Mouse (Mus musculus) testis, postnatal 10 days (tissue): ENCODE measurements around the gene Grhl1.
"Not testable (repeated sequence)": the region's sequence is repeated elsewhere in the genome, so short reads cannot be mapped to it uniquely, and the experiment has no call there.

Experiments used
- DNase-seq: peaks from one replicate; pipeline ENCODE4 v3.0.0; 2021; ENCODE audit warnings: low spot score

Grhl1 gene

DNA sequence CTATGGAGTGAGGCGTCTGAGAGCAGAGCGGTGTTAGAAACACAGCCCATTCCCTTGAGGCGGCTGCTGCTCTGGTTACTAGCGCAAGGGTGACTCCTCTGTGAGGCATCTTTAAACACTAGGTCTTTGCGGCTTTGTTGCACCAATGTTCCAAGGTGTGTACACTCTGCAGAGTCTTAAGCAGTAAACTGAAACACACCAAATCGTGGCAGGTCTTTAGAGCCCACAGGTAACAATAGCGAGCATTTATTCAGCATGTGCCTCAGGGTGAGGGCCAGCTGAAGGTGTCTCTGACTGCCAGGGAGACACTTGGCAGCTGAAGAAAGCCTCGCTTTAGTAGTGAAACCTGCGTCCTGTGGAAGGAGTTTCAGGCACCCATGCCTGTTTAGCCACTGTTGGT lies 20.0 kb downstream of the Grhl1 start:
- DNase-seq, result no peak

GRCm38 (mm10) chr12:24592956-24593672 lies 21.0 kb downstream of the Grhl1 start:
- peak; percentile 75 for DNase-seq

DNA sequence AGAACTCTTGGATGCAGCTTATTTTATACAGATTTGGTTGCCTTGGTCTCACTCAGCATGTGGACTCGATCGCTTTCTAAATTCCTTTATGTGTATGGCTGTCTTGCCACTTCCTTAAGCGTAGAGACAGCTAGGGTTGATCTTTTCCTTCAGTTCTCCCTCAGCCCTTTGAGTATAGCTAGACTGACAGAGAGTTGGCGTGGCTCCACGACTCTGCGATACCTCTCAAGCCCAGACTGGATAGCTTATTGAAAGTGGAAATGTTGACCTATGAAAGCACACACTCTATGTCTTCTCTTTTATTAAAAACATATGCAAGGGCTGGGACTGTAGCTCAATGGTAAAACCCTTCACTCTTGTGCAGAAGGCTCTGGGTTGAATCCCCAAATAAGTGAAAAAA lies 25.3 kb downstream of the Grhl1 start:
- no peak for DNase-seq

- DNase-seq, result no peak
These were observed 27.3 kb downstream of the Grhl1 start for GRCm38 (mm10) chr12:24599366-24599895.

GRCm38 (mm10) chr12:24600074-24600473 lies 28.0 kb downstream of the Grhl1 start:
- no peak for DNase-seq

- peak; percentile 75 for DNase-seq
These were observed 28.7 kb downstream of the Grhl1 start for GRCm38 (mm10) chr12:24600806-24601205.

DNA sequence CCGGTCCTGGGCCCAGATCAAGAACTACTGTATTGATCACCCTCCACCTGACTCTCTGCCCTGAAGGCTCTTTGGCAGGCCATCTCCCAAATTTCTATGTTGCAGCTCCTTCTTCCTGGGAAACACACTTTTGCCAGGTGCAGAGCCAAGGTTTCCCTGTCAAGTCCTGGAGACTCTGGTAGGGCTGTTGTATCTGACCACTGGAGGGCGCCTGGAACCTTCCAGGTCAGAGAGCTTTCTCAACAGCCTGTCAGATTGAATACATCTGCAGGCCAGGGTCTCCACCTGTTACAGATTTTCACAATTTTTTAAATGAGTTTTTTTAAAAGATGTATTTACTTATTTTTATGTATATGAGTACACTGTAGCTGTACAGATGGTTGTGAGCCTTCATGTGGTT lies 31.2 kb downstream of the Grhl1 start:
- peak; percentile 89 for DNase-seq

GRCm38 (mm10) chr12:24606166-24606565 lies 34.1 kb downstream of the Grhl1 start:
- no peak for DNase-seq

DNA sequence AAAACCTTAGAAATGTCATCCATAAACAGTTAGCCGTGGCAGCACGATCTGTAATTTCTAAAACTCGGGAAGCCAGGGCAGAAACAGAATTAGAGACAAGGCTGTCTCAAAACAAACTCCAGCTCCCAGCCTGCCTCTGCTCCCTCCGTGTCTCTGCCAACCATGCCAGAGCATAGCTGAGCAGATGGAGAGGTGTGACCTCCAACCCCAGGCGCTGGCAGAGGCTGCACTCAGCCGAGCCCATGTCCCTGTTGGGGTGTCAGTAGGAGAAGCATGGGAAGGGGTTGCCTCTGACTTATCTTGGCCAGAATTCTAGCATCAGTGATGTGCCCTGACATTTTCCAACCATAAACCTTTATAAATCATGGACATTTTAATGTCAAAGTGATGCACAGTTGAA lies 40.5 kb downstream of the Grhl1 start:
- no peak for DNase-seq

- no peak for DNase-seq
These were observed 42.5 kb downstream of the Grhl1 start for GRCm38 (mm10) chr12:24614452-24615075.

GRCm38 (mm10) chr12:24615140-24615539 lies 43.1 kb downstream of the Grhl1 start:
- DNase-seq, result no peak

DNA sequence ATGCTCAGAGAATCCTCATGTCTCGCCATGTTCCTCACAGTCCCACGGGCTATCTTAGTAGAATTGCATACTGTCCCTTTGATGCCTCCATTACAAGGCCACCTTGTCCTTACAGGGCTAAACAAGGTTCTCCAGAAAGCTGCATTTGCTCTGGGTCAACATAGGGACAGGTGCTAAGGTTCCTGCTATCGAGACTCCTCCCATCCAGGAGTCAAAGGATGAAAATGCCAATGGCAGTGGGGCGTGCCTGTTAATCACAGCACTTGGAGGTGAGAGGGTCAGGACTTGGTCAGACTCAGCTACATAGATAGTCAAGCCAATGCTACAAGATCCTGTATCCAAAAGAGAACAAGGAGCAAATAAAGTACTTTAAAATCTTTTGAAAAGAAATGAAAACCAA lies 47.4 kb downstream of the Grhl1 start:
- no peak for DNase-seq

GRCm38 (mm10) chr12:24623486-24624251 lies 51.6 kb downstream of the Grhl1 start:
- no peak for DNase-seq

- no peak for DNase-seq
These were observed 54.3 kb downstream of the Grhl1 start for GRCm38 (mm10) chr12:24626401-24626800.

GRCm38 (mm10) chr12:24627215-24627614 lies 55.1 kb downstream of the Grhl1 start:
- DNase-seq, result no peak

DNA sequence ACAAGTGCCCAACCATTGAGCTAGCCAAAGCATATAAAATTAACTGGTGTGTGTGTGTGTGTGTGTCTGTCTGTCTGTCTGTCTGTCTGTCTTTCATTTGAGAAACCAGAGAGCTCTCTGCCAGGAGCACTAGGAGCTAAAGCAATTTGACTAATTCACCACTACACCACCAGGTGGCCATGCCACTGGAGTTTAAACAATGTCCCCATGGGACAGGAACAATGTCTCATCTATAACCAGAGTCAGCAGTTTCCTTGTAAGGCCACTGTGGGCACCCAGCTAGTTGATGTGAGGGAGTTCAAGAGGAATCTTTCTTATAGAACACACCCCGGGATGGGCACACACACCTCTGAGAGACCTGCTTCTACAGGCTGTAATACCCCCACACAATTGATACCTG lies 58.1 kb downstream of the Grhl1 start:
- DNase-seq, result peak; percentile 57

DNA sequence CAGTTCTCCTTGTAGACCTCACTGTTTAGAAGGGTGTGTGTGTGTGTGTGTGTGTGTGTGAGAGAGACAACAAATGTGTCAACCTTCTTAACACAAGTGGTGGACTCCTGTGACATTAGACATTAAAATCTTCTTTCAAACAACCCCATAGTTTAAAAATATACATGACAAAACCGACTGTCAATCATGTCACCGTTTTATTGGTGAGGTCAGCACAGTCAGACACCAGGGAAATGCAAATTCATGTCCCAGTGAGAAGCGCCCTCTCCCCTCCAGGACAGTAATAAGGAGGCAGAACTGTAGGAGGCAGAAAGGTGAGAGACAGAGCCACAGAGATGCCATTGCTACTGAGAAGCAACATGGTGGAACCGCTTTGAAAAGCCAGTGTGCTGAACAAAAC lies 60.3 kb downstream of the Grhl1 start:
- no peak for DNase-seq

- no peak for DNase-seq
These were observed 61.7 kb downstream of the Grhl1 start for GRCm38 (mm10) chr12:24633753-24634191.

DNA sequence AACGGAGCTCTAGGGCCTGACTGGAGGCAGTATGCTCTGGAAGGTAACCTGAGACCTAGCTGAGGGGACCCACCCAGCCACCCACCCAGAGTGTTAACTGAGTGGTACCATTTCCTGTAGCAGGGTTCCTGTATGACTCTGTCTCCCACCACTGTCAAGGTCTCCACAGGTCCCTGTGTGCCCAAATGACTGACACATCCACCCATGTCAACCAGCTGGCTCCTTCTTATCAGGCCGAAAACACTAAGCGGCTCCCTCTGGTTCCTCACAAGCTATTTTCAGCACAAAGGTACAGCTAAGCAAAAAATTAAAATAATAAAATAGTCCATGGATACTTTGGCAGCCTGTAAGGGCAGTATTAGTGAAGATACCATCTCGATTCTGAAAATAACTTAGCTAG lies 62.1 kb downstream of the Grhl1 start:
- DNase-seq, result no peak

DNA sequence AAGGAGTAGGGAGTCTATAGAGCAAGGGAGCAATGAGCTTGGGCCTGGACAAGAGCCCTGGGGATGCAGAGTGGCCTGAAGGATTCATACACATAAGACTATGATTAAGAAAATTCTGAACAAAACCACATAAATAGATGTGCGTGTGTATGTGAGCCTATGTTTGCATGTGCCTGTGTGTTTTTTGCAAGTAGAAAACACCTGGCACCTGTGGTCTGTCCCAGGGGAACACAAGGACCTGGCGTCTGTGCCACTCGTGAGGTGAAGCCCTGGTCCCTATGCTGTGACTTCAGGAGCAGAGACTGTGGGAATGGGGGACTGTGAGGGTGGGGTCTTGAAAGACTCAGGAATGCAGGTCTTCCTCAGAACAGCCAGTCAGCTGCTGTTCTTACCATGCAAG lies 62.6 kb downstream of the Grhl1 start:
- no peak for DNase-seq

GRCm38 (mm10) chr12:24638787-24639186 lies 66.7 kb downstream of the Grhl1 start:
- DNase-seq, result not testable (repeated sequence)

DNA sequence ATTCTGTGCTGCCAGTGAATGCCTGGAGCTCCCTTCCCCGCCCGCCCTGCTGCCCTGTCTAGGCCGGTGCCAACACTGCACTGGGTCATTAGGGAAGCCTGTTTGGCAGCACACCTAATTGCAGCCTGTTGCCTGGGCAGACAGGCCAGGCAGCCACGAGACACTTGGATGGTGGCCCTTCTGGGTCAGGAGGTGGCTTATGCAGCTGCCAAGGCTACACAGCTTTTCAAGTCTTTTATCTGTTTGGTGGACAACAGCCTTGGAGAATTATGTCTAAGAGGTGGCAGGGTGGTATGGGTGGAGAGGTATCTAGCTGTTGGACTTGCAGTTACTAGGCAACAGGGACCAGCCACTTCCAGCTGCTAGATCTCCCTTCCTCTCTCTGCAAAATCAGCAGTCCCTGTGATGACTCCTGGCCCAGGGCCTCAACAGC lies 70.3 kb downstream of the Grhl1 start:
- peak; percentile 74 for DNase-seq

DNA sequence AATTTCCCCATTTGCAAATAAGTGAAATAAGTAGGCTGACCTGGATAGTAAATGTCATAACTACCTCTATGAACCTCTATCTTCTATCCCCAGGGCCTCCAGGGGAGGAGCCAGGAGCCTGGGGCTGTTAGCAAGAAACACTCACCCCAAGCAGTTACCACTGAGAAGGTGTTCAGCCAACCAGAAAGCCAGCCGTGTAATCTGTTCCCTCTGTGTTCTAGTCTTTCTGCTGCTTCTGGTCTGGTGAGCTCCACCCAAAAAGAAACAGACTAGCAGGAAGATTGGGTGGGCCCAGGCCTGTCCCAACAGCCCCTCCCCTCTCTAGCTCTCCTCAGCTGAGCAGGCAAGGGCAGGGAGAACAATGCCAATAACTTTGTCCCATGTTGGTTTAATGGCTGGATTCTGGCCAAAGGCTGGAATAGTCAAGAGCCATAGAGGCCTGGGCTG lies 72.1 kb downstream of the Grhl1 start:
- no peak for DNase-seq
